Mouse (Mus musculus) olfactory bulb, adult 2 months (tissue): ENCODE measurements around the gene Kcnk10.

Source experiments
- CTCF ChIP-seq: fragments of 200-500 bp; IDR thresholded peaks from 2 replicates; pipeline ENCODE4 v1.5.1; 2012; ENCODE audit warnings: low read depth, mild to moderate bottlenecking, low read length, moderate library complexity; ENCODE audit not compliant: insufficient read depth
- POLR2A ChIP-seq: fragments of 200-500 bp; IDR thresholded peaks from 2 replicates; pipeline ENCODE4 v1.6.1; 2012; ENCODE audit warnings: mild to moderate bottlenecking, low read depth, low read length, moderate library complexity; ENCODE audit not compliant: insufficient read depth

- TF ChIP-seq CTCF (no peak), POLR2A (no peak)
These were observed 33.4 kb downstream of the Kcnk10 start for GRCm38 (mm10) chr12:98544545-98545250.
